Mouse (Mus musculus): Measurements from ENCODE around the gene Hoxb6. TPM values are rescaled to one million over a fixed set of nuclear protein-coding genes. Genes with fewer than 3 reads are reported as not detected.

Gene Hoxb6
- polyA plus RNA-seq, 2 experiments from 2014 or later, result not detected

Other genes with a start within 250 kb of the Hoxb6 start
- 10 to 100 TPM in 1 of 2 experiments, 1 to 10 TPM in 1; 7.9 to 10.0 TPM for gene Ube2z, start 227.1 kb upstream of the Hoxb6 start, polyA plus RNA-seq (2017; shearing (Covaris generic))
- gene Atp5g1, start 216.8 kb upstream of the Hoxb6 start, polyA plus RNA-seq (2017; shearing (Covaris generic)), result 100 to 1,000 TPM; 289 to 328 TPM
- gene Calcoco2, start 180.5 kb upstream of the Hoxb6 start, polyA plus RNA-seq (2017; shearing (Covaris generic)), result not detected
- not detected for gene Ttll6, start 158.7 kb upstream of the Hoxb6 start, polyA plus RNA-seq (2017; shearing (Covaris generic))
- gene Hoxb13, start 98.2 kb upstream of the Hoxb6 start, polyA plus RNA-seq (2017; shearing (Covaris generic)), result not detected
- gene Hoxb9, start 21.0 kb upstream of the Hoxb6 start, polyA plus RNA-seq (2017; shearing (Covaris generic)), result under 1 TPM in 1 of 2 experiments, not detected in 1; 0.23 TPM
- not detected for gene Hoxb8, start 10.6 kb upstream of the Hoxb6 start, polyA plus RNA-seq (2017; shearing (Covaris generic))
- not detected for gene Hoxb7, start 5.9 kb upstream of the Hoxb6 start, polyA plus RNA-seq (2017; shearing (Covaris generic))
- gene Hoxb5, start 10.9 kb downstream of the Hoxb6 start, polyA plus RNA-seq (2017; shearing (Covaris generic)), result not detected
- gene Hoxb4, start 25.8 kb downstream of the Hoxb6 start, polyA plus RNA-seq (2017; shearing (Covaris generic)), result 1 to 10 TPM; 1.9 to 2.5 TPM
- gene Hoxb3, start 30.9 kb downstream of the Hoxb6 start, polyA plus RNA-seq (2017; shearing (Covaris generic)), result under 1 TPM; 0.22 to 0.56 TPM
- under 1 TPM in 1 of 2 experiments, not detected in 1; 0.09 TPM for gene Hoxb2, start 58.0 kb downstream of the Hoxb6 start, polyA plus RNA-seq (2017; shearing (Covaris generic))
- gene Hoxb1, start 73.3 kb downstream of the Hoxb6 start, polyA plus RNA-seq (2017; shearing (Covaris generic)), result not detected
- gene Skap1, start 172.1 kb downstream of the Hoxb6 start, polyA plus RNA-seq (2017; shearing (Covaris generic)), result 100 to 1,000 TPM; 652 to 757 TPM